In genomic region chr1:180812463-180813408, GRCm38 (mm10) we compare ENCODE assay signal across 8 mouse cellular contexts. TPM values are rescaled to one million over a fixed set of nuclear protein-coding genes. Genes with fewer than 3 reads are reported as not detected.
A peak's percentile ranks its signal among the peaks of the same experiment; 100 is the strongest.
DNase-seq lines count a peak whose midpoint lies in the region; ATAC-seq and TF ChIP-seq lines count a peak whose summit lies in the region.

No protein-coding gene starts in this region.

- H3K4me3 ChIP-seq in hindbrain, embryonic 13.5 days = peak overlapping the region; percentile 95
- H3K4me3 ChIP-seq in lung, postnatal 0 days (ENCODE audit: low read depth, low read length) = peak overlapping the region; percentile 97

- ATAC-seq in hindbrain, embryonic 13.5 days (ENCODE audit: low FRiP score) = peak; percentile 6
- ATAC-seq in lung, postnatal 0 days = peak; percentile 33

- no peak for TF ChIP-seq EP300 in lung, postnatal 0 days (IDR thresholded peaks at IDR 0.05)

- H3K9me3 ChIP-seq in hindbrain, embryonic 13.5 days = no peaks in the 10 kb centered on the region
- H3K9me3 ChIP-seq in lung, postnatal 0 days (ENCODE audit: low read length) = no peaks in the 10 kb centered on the region

- peak; percentile 82 for DNase-seq in Muller cell, postnatal 12 days (ENCODE audit: inconsistent ontology term)
- peak; percentile 75 to 77 for DNase-seq in cerebellum, postnatal 10 days
- peak; percentile 16 to 49 for DNase-seq in frontal cortex, postnatal 25 days (ENCODE audit: low spot score in 2 of 2)
- peak; percentile 45 to 54 for DNase-seq in layer of hippocampus, postnatal 25 days (ENCODE audit: extremely low spot score in 1 of 2, low spot score in 1 of 2)
- DNase-seq in lung, postnatal 0 days (ENCODE audit: low spot score) = peak; percentile 75
- DNase-seq in ovary, postnatal 10 days (ENCODE audit: low spot score) = peak; percentile 49
- DNase-seq in thymus, postnatal 14 days = peak; percentile 63

- no peak for TF ChIP-seq CTCF in lung, postnatal 0 days (IDR thresholded peaks at IDR 0.05)

- no peaks in the 10 kb centered on the region for H3K27me3 ChIP-seq in hindbrain, embryonic 13.5 days
- no peaks in the 10 kb centered on the region for H3K27me3 ChIP-seq in lung, postnatal 0 days (replicated peaks; ENCODE audit: insufficient read depth, low read length)

- WGBS in hindbrain, embryonic 13.5 days = under 1% methylated on average over 71 of the region's 71 CpGs
- WGBS in lung, postnatal 0 days = under 1% methylated on average over 61 of the region's 71 CpGs

- peak overlapping the region; percentile 100 for H3K27ac ChIP-seq in hindbrain, embryonic 13.5 days
- peak overlapping the region; percentile 100 for H3K27ac ChIP-seq in lung, postnatal 0 days (ENCODE audit: low read length)

- peak overlapping the region; percentile 60 for H3K4me2 ChIP-seq in hindbrain, embryonic 13.5 days
- peak overlapping the region; percentile 33 for H3K4me2 ChIP-seq in lung, postnatal 0 days (replicated peaks; ENCODE audit: low read depth, low read length)

- peaks cover 25% of the 10 kb centered on the region for H3K36me3 ChIP-seq in hindbrain, embryonic 13.5 days
- peaks cover 5% of the 10 kb centered on the region for H3K36me3 ChIP-seq in lung, postnatal 0 days (ENCODE audit: insufficient read depth, low read length)

- peak overlapping the region; percentile 100 for H3K9ac ChIP-seq in hindbrain, embryonic 13.5 days
- H3K9ac ChIP-seq in lung, postnatal 0 days (replicated peaks; ENCODE audit: low read depth) = peak overlapping the region; percentile 99

- peaks cover 50% of the 10 kb centered on the region for H3K4me1 ChIP-seq in hindbrain, embryonic 13.5 days (replicated peaks)
- H3K4me1 ChIP-seq in lung, postnatal 0 days (ENCODE audit: insufficient read depth, low read depth, low read length) = peaks cover 14% of the 10 kb centered on the region; the same call in 1 of the 2 replicates

RNA-seq across cellular contexts. Expression of gene H3f3a, which starts 1.0 kb away (rescaled TPM):
- 3,757 and 3,885 TPM in 2 replicates for polyA plus RNA-seq in hindbrain, embryonic 13.5 days (2015; fragmentation: Nextera tagmentation; extraction: Ambion mirVana)
- 100 to 1,000 TPM; 388 to 399 TPM for total RNA-seq in layer of hippocampus, postnatal 25 days (2021)
- 1,774 and 1,827 TPM in 2 replicates for polyA plus RNA-seq in lung, postnatal 0 days (2015; fragmentation: Nextera tagmentation; extraction: Ambion mirVana)

RNA-seq across cellular contexts. Expression of gene Sde2, which starts 38.2 kb away (rescaled TPM):
- polyA plus RNA-seq in hindbrain, embryonic 13.5 days (2015; fragmentation: Nextera tagmentation; extraction: Ambion mirVana) = 29.6 and 31.6 TPM in 2 replicates
- total RNA-seq in layer of hippocampus, postnatal 25 days (2021) = 10 to 100 TPM; 20.6 to 23.4 TPM
- polyA plus RNA-seq in lung, postnatal 0 days (2015; fragmentation: Nextera tagmentation; extraction: Ambion mirVana) = 21.2 and 22.6 TPM in 2 replicates

Comparison
In these comparisons a context has a peak if more than half of its experiments do, and no peak if none do; other contexts are left out.
1. Peak in every context shown above with its lines: DNase-seq, ATAC-seq, H3K4me3 ChIP-seq and H3K27ac ChIP-seq.